Mouse (Mus musculus): Measurements from ENCODE around the gene Adsl. TPM values are rescaled to one million over a fixed set of nuclear protein-coding genes. Genes with fewer than 3 reads are reported as not detected.
"Not testable (repeated sequence)": the region's sequence is repeated elsewhere in the genome, so short reads cannot be mapped to it uniquely, and the experiment has no call there.

The Adsl gene
- total RNA-seq (2021) (10 to 100 TPM; 75.7 to 79.2 TPM), polyA plus RNA-seq (2012; rRNA removed) (92.2 and 110 TPM in 2 replicates)
- long read RNA-seq, transcript Adsl-201 (13 exons, 3,711 nt): major isoform, 104 of 111 reads
- long read RNA-seq, partial matches to known transcripts: 3 of 111 reads
- long read RNA-seq, other reads (novel, unspliced or antisense): 4 of 111 reads

- Histone ChIP-seq H3K27ac (peak within 1 kb of the TSS; percentile 73), H3K36me3 (ENCODE audit: control insufficient read depth, insufficient read depth, low read length) (no peaks in the 10 kb centered on the region), H3K9ac (ENCODE audit: low read depth, low read length) (peak within 1 kb of the TSS; percentile 85), H3K4me3 (peak within 1 kb of the TSS; percentile 71), H3K79me2 (replicated peaks; ENCODE audit: control insufficient read depth, insufficient read depth, low read length) (peaks cover 9% of the 10 kb centered on the region), H3K27me3 (ENCODE audit: control insufficient read depth, insufficient read depth, low read length) (no peaks in the 10 kb centered on the region), H3K4me1 (ENCODE audit: control insufficient read depth, insufficient read depth, low read length) (peaks cover 6% of the 10 kb centered on the region)
- DNase-seq: peak; percentile 91 to 92
- peak; percentile 57; the same call in 1 of the 2 replicates for TF ChIP-seq EP300 (IDR thresholded peaks at IDR 0.05; ENCODE audit: insufficient read depth, low read depth, low read length)
- TF ChIP-seq CTCF (IDR thresholded peaks at IDR 0.05): peak; percentile 96
- TF ChIP-seq POLR2A (IDR thresholded peaks at IDR 0.05; ENCODE audit: insufficient read depth, low read depth, low read length): peak; percentile 76
- WGBS: under 1% methylated on average over 63 of the region's 63 CpGs
- intact Hi-C loops (cut with DNase I): loop anchor here (2.0 to 10.0 kb wide), 3 partner anchors 151 to 684 kb away; partner anchors contain the start of gene Rps19bp1
Observed at GRCm38 (mm10) chr15:80948145-80949135, at the start of gene Adsl. Gene Adsl (plus strand): TSS chr15:80948490.

- Histone ChIP-seq H3K4me3 (no peak overlapping the region), H3K27ac (no peak overlapping the region), H3K27me3 (ENCODE audit: control insufficient read depth, insufficient read depth, low read length) (no peaks in the 10 kb centered on the region), H3K79me2 (replicated peaks; ENCODE audit: control insufficient read depth, insufficient read depth, low read length) (peaks cover 1% of the 10 kb centered on the region; the same call in 1 of the 2 replicates), H3K4me1 (ENCODE audit: control insufficient read depth, insufficient read depth, low read length) (no peaks in the 10 kb centered on the region), H3K36me3 (ENCODE audit: control insufficient read depth, insufficient read depth, low read length) (no peaks in the 10 kb centered on the region; the same call in 1 of the 2 replicates), H3K9ac (ENCODE audit: low read depth, low read length) (no peak overlapping the region)
- no peak for DNase-seq
- TF ChIP-seq POLR2A (IDR thresholded peaks at IDR 0.05; ENCODE audit: insufficient read depth, low read depth, low read length) (no peak), EP300 (IDR thresholded peaks at IDR 0.05; ENCODE audit: insufficient read depth, low read depth, low read length) (no peak), CTCF (IDR thresholded peaks at IDR 0.05) (no peak)
- 83% methylated on average over 2 of the region's 2 CpGs for WGBS
- intact Hi-C loops (cut with DNase I): no loop called here
Observed at GRCm38 (mm10) chr15:80899806-80900205, 48.5 kb upstream of the Adsl start.

- Histone ChIP-seq H3K36me3 (ENCODE audit: control insufficient read depth, insufficient read depth, low read length) (no peaks in the 10 kb centered on the region; the same call in 1 of the 2 replicates), H3K79me2 (replicated peaks; ENCODE audit: control insufficient read depth, insufficient read depth, low read length) (peaks cover 1% of the 10 kb centered on the region; the same call in 1 of the 2 replicates), H3K27me3 (ENCODE audit: control insufficient read depth, insufficient read depth, low read length) (no peaks in the 10 kb centered on the region), H3K4me3 (no peak overlapping the region), H3K27ac (no peak overlapping the region), H3K9ac (ENCODE audit: low read depth, low read length) (no peak overlapping the region), H3K4me1 (ENCODE audit: control insufficient read depth, insufficient read depth, low read length) (no peaks in the 10 kb centered on the region)
- no peak for DNase-seq
- no peak for TF ChIP-seq POLR2A (IDR thresholded peaks at IDR 0.05; ENCODE audit: insufficient read depth, low read depth, low read length)
- no peak for TF ChIP-seq CTCF (IDR thresholded peaks at IDR 0.05)
- no peak for TF ChIP-seq EP300 (IDR thresholded peaks at IDR 0.05; ENCODE audit: insufficient read depth, low read depth, low read length)
- intact Hi-C loops (cut with DNase I): no loop called here
- WGBS: 81% methylated on average over 6 of the region's 6 CpGs
Observed at GRCm38 (mm10) chr15:80901806-80902513, 46.3 kb upstream of the Adsl start.

GRCm38 (mm10) chr15:80904776-80905175 lies 43.5 kb upstream of the Adsl start:
- 93% methylated on average over 6 of the region's 6 CpGs for WGBS

GRCm38 (mm10) chr15:80910183-80910582 lies 38.1 kb upstream of the Adsl start:
- H3K36me3 ChIP-seq (ENCODE audit: control insufficient read depth, insufficient read depth, low read length): peaks cover 2% of the 10 kb centered on the region; the same call in 1 of the 2 replicates
- intact Hi-C loops (cut with DNase I): no loop called here
- no peaks in the 10 kb centered on the region for H3K4me1 ChIP-seq (ENCODE audit: control insufficient read depth, insufficient read depth, low read length)
- H3K9ac ChIP-seq (ENCODE audit: low read depth, low read length): no peak overlapping the region
- H3K27ac ChIP-seq: no peak overlapping the region
- WGBS: 95% methylated on average over 3 of the region's 3 CpGs
- no peak for DNase-seq
- no peaks in the 10 kb centered on the region for H3K79me2 ChIP-seq (replicated peaks; ENCODE audit: control insufficient read depth, insufficient read depth, low read length)
- peak; percentile 47 for TF ChIP-seq CTCF (IDR thresholded peaks at IDR 0.05)
- no peak for TF ChIP-seq POLR2A (IDR thresholded peaks at IDR 0.05; ENCODE audit: insufficient read depth, low read depth, low read length)
- H3K27me3 ChIP-seq (ENCODE audit: control insufficient read depth, insufficient read depth, low read length): no peaks in the 10 kb centered on the region
- no peak overlapping the region for H3K4me3 ChIP-seq

More at GRCm38 (mm10) chr15:80904776-80905175, 43.5 kb upstream of the Adsl start:
- intact Hi-C loops (cut with DNase I); H3K27ac ChIP-seq; H3K36me3 ChIP-seq (ENCODE audit: control insufficient read depth, insufficient read depth, low read length); H3K4me1 ChIP-seq (ENCODE audit: control insufficient read depth, insufficient read depth, low read length); H3K27me3 ChIP-seq (ENCODE audit: control insufficient read depth, insufficient read depth, low read length); H3K4me3 ChIP-seq; H3K9ac ChIP-seq (ENCODE audit: low read depth, low read length); H3K79me2 ChIP-seq (replicated peaks; ENCODE audit: control insufficient read depth, insufficient read depth, low read length); DNase-seq: not testable (repeated sequence)
